Mouse (Mus musculus) bone marrow, adult 2 months (tissue): ENCODE data around the gene Gata2. TPM values are rescaled to one million over a fixed set of nuclear protein-coding genes. Genes with fewer than 3 reads are reported as not detected.
A peak's percentile ranks its signal among the peaks of the same experiment; 100 is the strongest.

Source experiments
- H3K27ac ChIP-seq: fragments of 200-500 bp; 2 replicates; pipeline ENCODE4 v1.5.1; 2012; ENCODE audit warnings: low read depth, mild to moderate bottlenecking, control low read depth, inconsistent platforms, low read length; ENCODE audit not compliant: control insufficient read depth, poor library complexity, insufficient read depth
- H3K4me1 ChIP-seq: fragments of 200-500 bp; 2 replicates; pipeline ENCODE4 v1.6.1; 2011; ENCODE audit warnings: low read length; ENCODE audit not compliant: control insufficient read depth, insufficient read depth
- H3K4me3 ChIP-seq: fragments of 200-500 bp; replicated peaks from 2 replicates; pipeline ENCODE3; 2011; ENCODE audit warnings: mild to moderate bottlenecking, low read depth, low read length, control low read depth; ENCODE audit not compliant: control insufficient read depth
- CTCF ChIP-seq: fragments of 200-500 bp; IDR thresholded peaks from 2 replicates; pipeline ENCODE4 v1.5.1; 2011; ENCODE audit warnings: low read length, control low read depth; ENCODE audit not compliant: control insufficient read depth, insufficient read depth
- POLR2A ChIP-seq: fragments of 200-500 bp; IDR thresholded peaks from 2 replicates; pipeline ENCODE4 v1.6.1; 2011; ENCODE audit warnings: low read depth, mild to moderate bottlenecking, control low read depth, low read length, borderline replicate concordance; ENCODE audit not compliant: control insufficient read depth
- WGBS: fragments of 180-500 bp; shearing (Covaris S2); methylation state at CpG from one replicate; pipeline ENCODE4 v1.1.7; 2018; 5-methylcytosine and 5-hydroxymethylcytosine counted together
- polyA plus RNA-seq: library from polyadenylated mRNA; stranded (reverse); fragments of >200 nt; gene quantifications from 2 replicates; pipeline ENCODE4 v1.2.4, GENCODE M21; 2011; ENCODE audit warnings: low replicate concordance; ENCODE audit not compliant: missing spikeins, insufficient read depth, insufficient read length

Gata2 gene
- polyA plus RNA-seq, 1 experiment = 10.4 TPM

DNA sequence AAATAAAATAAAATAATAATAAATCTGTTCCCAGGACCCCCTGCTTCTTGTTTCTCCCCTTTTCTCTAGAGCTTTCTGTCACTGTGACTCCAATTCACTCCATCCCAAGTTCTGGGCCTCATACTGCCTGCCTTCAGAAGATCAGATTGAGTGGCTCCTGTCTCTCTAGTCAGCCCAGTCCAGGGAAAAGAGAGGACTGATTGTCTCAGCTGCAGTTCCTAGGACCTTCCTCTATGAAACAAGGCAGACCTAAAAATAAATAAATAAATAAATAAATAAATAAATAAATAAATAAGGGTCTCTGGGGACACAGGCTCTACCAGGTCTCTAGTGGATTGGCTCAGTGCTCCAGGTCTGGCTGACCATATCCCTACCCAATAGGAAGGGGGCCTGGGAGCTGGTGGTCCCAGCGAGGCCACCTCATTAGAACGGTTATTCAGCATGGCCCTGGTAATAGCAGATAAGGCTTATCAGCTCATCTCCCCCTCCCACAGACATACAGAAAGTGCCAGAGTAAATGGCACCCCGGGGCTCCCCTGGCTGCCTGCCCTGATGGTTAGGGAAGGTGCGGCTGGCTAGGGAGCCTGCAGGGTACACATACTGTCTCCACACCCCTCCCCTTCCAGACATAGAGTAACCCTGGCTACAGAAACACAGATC lies 2.1 kb upstream of the Gata2 start:
- no peak overlapping the region for H3K4me3 ChIP-seq
- H3K27ac ChIP-seq = no peak overlapping the region
- 43% methylated on average over 4 of the region's 4 CpGs for WGBS
- H3K4me1 ChIP-seq = no peaks in the 10 kb centered on the region
- no peak for TF ChIP-seq CTCF
- TF ChIP-seq POLR2A = no peak

DNA sequence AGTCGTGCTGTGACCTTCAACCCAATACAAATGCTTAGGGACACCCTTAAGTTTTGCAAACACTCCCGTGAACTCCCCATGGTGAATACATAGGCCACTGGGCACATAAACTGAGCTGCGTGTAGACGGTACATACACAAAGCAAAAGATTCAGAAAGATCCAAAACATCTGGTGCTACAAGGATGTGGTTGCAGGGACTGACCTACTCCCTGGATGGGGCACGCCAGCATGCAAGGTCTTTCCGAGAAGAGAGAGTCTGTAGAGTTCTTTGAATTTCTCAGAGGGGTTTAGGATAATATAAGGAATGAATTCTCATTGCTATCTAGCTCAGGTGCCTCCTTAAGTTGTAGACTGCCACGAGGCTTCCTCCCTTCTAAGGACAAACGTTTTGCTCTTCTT lies 935 bp upstream of the Gata2 start:
- Histone ChIP-seq H3K4me3 (no peak overlapping the region), H3K4me1 (no peaks in the 10 kb centered on the region), H3K27ac (no peak overlapping the region)
- no peak for TF ChIP-seq POLR2A
- TF ChIP-seq CTCF = no peak
- WGBS = 46% methylated on average over 8 of the region's 8 CpGs

DNA sequence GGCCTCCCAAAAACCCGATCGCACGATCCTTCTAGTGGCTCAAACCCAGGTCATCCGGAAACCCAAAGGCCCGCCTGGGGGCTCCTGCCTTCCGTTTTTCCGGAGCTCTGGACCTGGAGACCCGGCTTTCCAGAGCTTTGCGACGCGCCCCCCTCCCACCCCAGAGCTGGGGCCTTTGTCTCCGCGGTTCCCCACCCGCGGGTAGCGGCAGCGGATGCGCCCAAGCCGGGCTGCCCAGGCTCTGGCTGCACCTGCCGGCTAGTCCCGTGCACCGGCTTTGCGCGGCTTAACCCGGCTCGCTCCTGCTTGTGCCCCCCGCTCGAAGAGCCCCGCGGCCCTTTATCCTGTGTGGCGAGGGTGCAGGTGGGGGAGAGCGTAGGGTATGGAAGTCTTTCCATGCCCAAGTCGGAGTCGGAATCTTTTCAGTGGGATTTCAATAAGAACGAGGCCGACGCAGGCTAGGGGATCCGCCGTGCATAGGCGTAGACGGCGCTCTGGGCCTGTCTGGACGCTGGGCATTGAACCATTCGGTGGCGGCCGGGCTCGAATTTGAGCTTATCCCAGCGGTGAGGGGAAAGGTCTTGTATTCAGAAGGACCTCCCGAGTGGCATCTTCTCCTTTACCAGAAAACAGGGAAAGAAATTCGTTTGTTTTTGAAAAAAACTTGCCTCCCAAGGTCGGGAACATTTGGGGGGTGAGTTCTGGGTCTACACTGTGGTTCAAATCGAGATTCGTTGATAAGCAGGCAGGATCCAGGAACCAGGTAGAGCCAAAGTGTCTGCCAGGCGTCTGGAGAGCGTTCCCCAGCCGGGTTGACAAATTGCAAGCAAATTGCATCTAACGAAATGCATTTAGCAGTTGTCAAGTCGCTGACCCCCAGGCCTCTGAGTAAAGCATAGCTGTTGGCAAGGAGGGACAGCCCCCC lies 624 bp downstream of the Gata2 start:
- Histone ChIP-seq H3K27ac (no peak overlapping the region; the same call in 1 of the 2 replicates), H3K4me1 (no peaks in the 10 kb centered on the region; the same call in 1 of the 2 replicates), H3K4me3 (no peak overlapping the region)
- no peak for TF ChIP-seq CTCF
- TF ChIP-seq POLR2A = peak; percentile 7; the same call in 1 of the 2 replicates
- WGBS = 8% methylated on average over 58 of the region's 58 CpGs

DNA sequence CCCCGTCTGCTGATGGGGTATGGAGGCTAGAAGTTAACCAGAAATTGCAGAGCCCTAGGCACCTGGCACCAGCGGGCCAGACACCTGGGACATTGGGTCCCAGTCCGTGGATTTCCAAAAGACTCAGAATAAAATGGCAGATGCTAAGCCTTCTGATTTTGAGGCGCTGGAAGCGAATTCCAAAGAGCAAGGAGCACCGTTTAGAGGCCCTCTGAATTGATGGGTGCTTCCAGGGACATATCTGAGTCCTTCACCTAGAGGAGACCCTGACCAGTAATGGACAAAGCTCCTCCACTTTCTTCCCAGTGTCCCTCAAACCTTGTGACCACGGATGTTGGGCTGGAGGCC lies 1.3 kb downstream of the Gata2 start:
- H3K27ac ChIP-seq = no peak overlapping the region
- 63% methylated on average over 7 of the region's 7 CpGs for WGBS
- H3K4me3 ChIP-seq = no peak overlapping the region
- no peak for TF ChIP-seq POLR2A
- TF ChIP-seq CTCF = no peak
- H3K4me1 ChIP-seq = no peaks in the 10 kb centered on the region; the same call in 1 of the 2 replicates

DNA sequence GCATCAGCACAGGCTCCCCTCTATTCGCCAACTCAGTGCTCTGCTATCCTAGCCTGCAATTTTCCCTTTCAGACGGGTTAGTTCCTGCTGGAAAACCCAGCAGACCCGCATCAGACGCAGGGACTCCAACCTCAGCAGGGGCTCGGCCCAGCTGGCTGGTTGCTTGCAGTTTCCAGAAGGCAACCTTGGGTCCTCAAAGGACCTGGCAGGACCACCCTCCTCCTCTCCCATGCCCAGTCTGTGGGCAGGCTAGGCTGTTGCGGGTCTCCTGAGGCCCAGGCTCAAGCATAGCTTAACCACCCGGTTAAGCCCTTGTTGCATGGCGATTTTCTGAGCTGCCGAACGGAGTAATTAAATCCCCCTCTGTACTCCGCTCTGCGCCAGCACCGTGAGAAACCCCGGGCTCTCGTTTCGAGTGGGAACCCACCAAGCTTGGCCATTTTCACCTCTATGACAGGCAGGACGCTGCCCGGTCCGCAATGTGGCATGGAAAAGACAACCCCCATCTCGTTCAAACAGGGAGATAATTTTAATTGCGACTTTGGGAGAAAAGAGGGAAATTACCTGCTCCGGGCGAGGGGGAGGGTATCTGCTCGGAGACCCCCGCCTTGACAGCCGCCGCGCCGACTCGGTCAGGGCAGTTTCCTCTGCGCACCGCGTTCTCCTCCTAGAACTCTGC lies 2.5 kb downstream of the Gata2 start:
- WGBS = 25% methylated on average over 33 of the region's 33 CpGs
- Histone ChIP-seq H3K4me3 (no peak overlapping the region), H3K4me1 (no peaks in the 10 kb centered on the region; the same call in 1 of the 2 replicates)

DNA sequence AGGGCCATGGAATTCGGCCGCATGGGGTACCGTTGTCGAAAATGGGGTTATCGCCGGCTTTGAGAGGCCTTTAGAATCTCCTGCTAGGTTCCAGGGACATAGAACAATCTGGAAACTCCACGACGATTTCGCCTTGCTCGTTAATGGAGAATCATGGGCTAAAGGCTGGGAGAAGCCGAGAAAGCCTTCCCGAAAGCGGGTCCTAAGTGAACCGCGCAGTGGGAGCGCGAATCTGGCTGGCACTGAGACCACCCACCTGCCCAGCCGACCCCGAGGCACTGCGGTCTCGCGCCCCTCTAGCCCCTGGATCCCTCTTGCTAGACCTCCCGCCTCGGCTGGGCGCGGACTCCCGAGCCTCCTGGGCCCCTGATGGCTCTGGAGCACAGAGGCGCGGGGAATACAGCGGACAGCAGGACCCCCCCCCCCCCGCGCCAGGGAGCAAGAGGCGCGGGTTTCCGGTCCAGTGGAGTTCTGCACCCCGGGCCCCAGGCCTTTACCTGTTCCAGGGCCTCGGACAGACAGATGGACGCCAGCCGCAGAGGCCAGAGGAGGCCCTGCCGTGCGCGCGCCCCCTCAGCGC lies 3.1 kb downstream of the Gata2 start:
- no peak overlapping the region for H3K27ac ChIP-seq
- TF ChIP-seq CTCF = no peak
- no peak for TF ChIP-seq POLR2A
- no peaks in the 10 kb centered on the region; the same call in 1 of the 2 replicates for H3K4me1 ChIP-seq
- peak overlapping the region; percentile 7 for H3K4me3 ChIP-seq
- WGBS = 2% methylated on average over 44 of the region's 44 CpGs

More for the DNA sequence above, 2.5 kb downstream of the Gata2 start:
- TF ChIP-seq POLR2A = no peak
- no peak for TF ChIP-seq CTCF
- no peak overlapping the region for H3K27ac ChIP-seq

DNA sequence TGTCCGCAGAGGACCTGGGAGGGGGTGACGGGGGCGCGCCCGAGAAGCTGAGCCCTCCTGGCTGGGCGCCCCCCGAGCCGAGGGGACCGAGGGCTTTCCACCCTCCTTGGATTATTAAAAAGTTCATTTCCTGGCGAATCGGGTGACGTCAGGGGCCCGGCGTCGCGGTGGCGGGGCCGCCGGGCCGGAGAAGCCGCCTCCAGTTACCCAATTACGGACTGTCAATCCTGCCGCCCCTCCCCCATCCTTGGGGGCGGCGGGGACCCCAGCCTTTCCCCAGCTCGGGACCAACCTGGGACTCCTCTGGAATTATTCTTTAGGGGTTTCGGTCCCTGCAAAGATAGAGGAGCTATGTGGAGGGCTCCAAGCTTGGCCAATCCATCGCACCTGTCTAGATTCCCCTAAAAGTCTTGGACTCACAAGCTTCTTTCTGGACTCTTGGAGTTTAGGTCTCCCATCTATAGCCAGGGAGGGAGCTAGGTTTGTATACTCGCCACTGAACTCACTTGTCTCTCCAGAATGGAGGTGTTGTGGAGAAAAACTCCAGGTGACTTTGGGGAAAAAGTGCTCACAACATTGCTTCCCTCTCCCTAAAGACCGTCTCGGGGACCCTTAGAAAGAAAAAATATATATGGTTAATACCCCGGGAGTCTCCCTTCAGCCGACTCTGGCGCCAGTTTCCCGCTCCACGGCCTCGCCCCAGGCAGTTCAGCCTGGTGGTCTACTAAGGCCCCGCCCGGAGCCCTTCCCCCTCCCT lies 3.8 kb downstream of the Gata2 start:
- WGBS = 1% methylated on average over 39 of the region's 39 CpGs
- TF ChIP-seq CTCF (no peak), POLR2A (no peak)
- Histone ChIP-seq H3K27ac (no peak overlapping the region), H3K4me3 (no peak overlapping the region), H3K4me1 (no peaks in the 10 kb centered on the region; the same call in 1 of the 2 replicates)
